Mouse (Mus musculus) lung, embryonic 16.5 days (tissue): ENCODE measurements around the gene Bdnf. TPM values are rescaled to one million over a fixed set of nuclear protein-coding genes. Genes with fewer than 3 reads are reported as not detected.

Experiments used
- ATAC-seq: fragments of 200-750 bp; cut with Nextera tagmentation; 2 replicates; pipeline ENCODE4 v1.8.0; 2017; ENCODE audit warnings: low read depth, mild to moderate bottlenecking, moderate library complexity
- H3K27ac ChIP-seq: fragments of 300-500 bp; sonication (generic); 2 replicates; pipeline ENCODE4 v1.5.1; 2014; ENCODE audit warnings: mild to moderate bottlenecking, control low read depth, low read length
- H3K27me3 ChIP-seq: fragments of 300-500 bp; sonication (generic); 2 replicates; pipeline ENCODE4 v1.6.1; 2014; ENCODE audit warnings: low read depth, low read length, mixed read lengths; ENCODE audit not compliant: control insufficient read depth, insufficient read depth
- H3K36me3 ChIP-seq: fragments of 300-500 bp; sonication (generic); 2 replicates; pipeline ENCODE4 v1.6.1; 2014; ENCODE audit warnings: low read length; ENCODE audit not compliant: control insufficient read depth, insufficient read depth
- H3K4me1 ChIP-seq: fragments of 300-500 bp; sonication (generic); replicated peaks from 2 replicates; pipeline ENCODE4 v1.6.1; 2014; ENCODE audit warnings: low read length, mixed read lengths; ENCODE audit not compliant: control insufficient read depth, insufficient read depth
- H3K4me2 ChIP-seq: fragments of 300-500 bp; sonication (generic); 2 replicates; pipeline ENCODE4 v1.6.1; 2014; ENCODE audit warnings: low read depth, low read length, control low read depth
- H3K4me3 ChIP-seq: fragments of 300-500 bp; sonication (generic); 2 replicates; pipeline ENCODE4 v1.5.1; 2014; ENCODE audit warnings: mild to moderate bottlenecking, low read length, control low read depth
- H3K9ac ChIP-seq: fragments of 300-500 bp; sonication (generic); 2 replicates; pipeline ENCODE4 v1.6.1; 2014; ENCODE audit warnings: low read length, control low read depth
- H3K9me3 ChIP-seq: fragments of 300-500 bp; sonication (generic); 2 replicates; pipeline ENCODE4 v1.6.1; 2016; ENCODE audit warnings: low read length; ENCODE audit not compliant: control insufficient read depth
- whole genome bisulfite sequencing: fragments of 180-500 bp; shearing (Covaris S2); extraction: QIAGEN DNeasy Blood & Tissue Kit; methylation state at CpG from one replicate; pipeline ENCODE4 v1.1.7; 2014; 5-methylcytosine and 5-hydroxymethylcytosine counted together
- polyA plus RNA-seq: library from polyadenylated mRNA; unstranded; fragments of >200 nt; fragmentation: Nextera tagmentation; extraction: Ambion mirVana; gene quantifications from 2 replicates; pipeline ENCODE4 v1.2.1, GENCODE M21; 2015

Bdnf gene
- polyA plus RNA-seq, 1 experiment from 2014 or later: 0.79 TPM

GRCm38 (mm10) chr2:109748815-109749214 is 74.3 kb downstream of the Bdnf start:
- no peaks in the 10 kb centered on the region for H3K9me3 ChIP-seq
- WGBS: 70% methylated on average over 4 of the region's 4 CpGs
- no peak for ATAC-seq
- no peaks in the 10 kb centered on the region for H3K4me1 ChIP-seq
- H3K4me3 ChIP-seq: no peak overlapping the region
- no peak overlapping the region for H3K4me2 ChIP-seq
- H3K9ac ChIP-seq: no peak overlapping the region
- no peaks in the 10 kb centered on the region for H3K27me3 ChIP-seq
- H3K36me3 ChIP-seq: no peaks in the 10 kb centered on the region
- H3K27ac ChIP-seq: no peak overlapping the region

GRCm38 (mm10) chr2:109749964-109750363 is 75.5 kb downstream of the Bdnf start:
- Histone ChIP-seq H3K4me2 (no peak overlapping the region), H3K9me3 (no peaks in the 10 kb centered on the region), H3K36me3 (no peaks in the 10 kb centered on the region), H3K4me3 (no peak overlapping the region), H3K9ac (no peak overlapping the region), H3K27me3 (no peaks in the 10 kb centered on the region), H3K4me1 (no peaks in the 10 kb centered on the region), H3K27ac (no peak overlapping the region)
- no peak for ATAC-seq

GRCm38 (mm10) chr2:109750484-109750883 is 76.0 kb downstream of the Bdnf start:
- no peak for ATAC-seq
- WGBS: 61% methylated on average over 1 of the region's 1 CpGs
- Histone ChIP-seq H3K4me1 (no peaks in the 10 kb centered on the region), H3K36me3 (no peaks in the 10 kb centered on the region), H3K27me3 (no peaks in the 10 kb centered on the region), H3K27ac (no peak overlapping the region), H3K4me3 (no peak overlapping the region), H3K9me3 (no peaks in the 10 kb centered on the region), H3K4me2 (no peak overlapping the region), H3K9ac (no peak overlapping the region)

GRCm38 (mm10) chr2:109756305-109756704 is 81.8 kb downstream of the Bdnf start:
- no peaks in the 10 kb centered on the region for H3K36me3 ChIP-seq
- H3K4me1 ChIP-seq: no peaks in the 10 kb centered on the region
- 80% methylated on average over 2 of the region's 2 CpGs for WGBS
- H3K9ac ChIP-seq: no peak overlapping the region
- H3K4me2 ChIP-seq: no peak overlapping the region
- no peaks in the 10 kb centered on the region for H3K9me3 ChIP-seq
- no peak for ATAC-seq
- no peak overlapping the region for H3K27ac ChIP-seq
- no peak overlapping the region for H3K4me3 ChIP-seq
- no peaks in the 10 kb centered on the region for H3K27me3 ChIP-seq

GRCm38 (mm10) chr2:109766772-109767171 is 92.3 kb downstream of the Bdnf start:
- WGBS: 84% methylated on average over 2 of the region's 2 CpGs
- no peak overlapping the region for H3K27ac ChIP-seq
- H3K9me3 ChIP-seq: no peaks in the 10 kb centered on the region

GRCm38 (mm10) chr2:109768814-109769213 is 94.3 kb downstream of the Bdnf start:
- no peak for ATAC-seq
- no peaks in the 10 kb centered on the region for H3K36me3 ChIP-seq
- WGBS: 77% methylated on average over 3 of the region's 3 CpGs
- H3K27ac ChIP-seq: no peak overlapping the region
- H3K4me2 ChIP-seq: no peak overlapping the region
- H3K9me3 ChIP-seq: no peaks in the 10 kb centered on the region
- H3K4me3 ChIP-seq: no peak overlapping the region
- no peaks in the 10 kb centered on the region for H3K4me1 ChIP-seq
- H3K27me3 ChIP-seq: no peaks in the 10 kb centered on the region
- no peak overlapping the region for H3K9ac ChIP-seq

More at GRCm38 (mm10) chr2:109766772-109767171, 92.3 kb downstream of the Bdnf start:
- no peak for ATAC-seq
- no peak overlapping the region for H3K4me2 ChIP-seq
- H3K27me3 ChIP-seq: no peaks in the 10 kb centered on the region
- H3K9ac ChIP-seq: no peak overlapping the region
- no peaks in the 10 kb centered on the region for H3K4me1 ChIP-seq
- H3K4me3 ChIP-seq: no peak overlapping the region
- H3K36me3 ChIP-seq: no peaks in the 10 kb centered on the region

GRCm38 (mm10) chr2:109776374-109776773 is 101.9 kb downstream of the Bdnf start:
- H3K4me1 ChIP-seq: no peaks in the 10 kb centered on the region
- no peak overlapping the region for H3K27ac ChIP-seq
- 68% methylated on average over 6 of the region's 6 CpGs for WGBS
- no peaks in the 10 kb centered on the region for H3K9me3 ChIP-seq
- no peak overlapping the region for H3K4me2 ChIP-seq
- H3K4me3 ChIP-seq: no peak overlapping the region
- no peak for ATAC-seq
- no peaks in the 10 kb centered on the region for H3K36me3 ChIP-seq
- H3K27me3 ChIP-seq: no peaks in the 10 kb centered on the region
- no peak overlapping the region for H3K9ac ChIP-seq

Other genes starting within 250 kb of the Bdnf start
- gene Lin7c, start 216.2 kb downstream of the Bdnf start, polyA plus RNA-seq: 65.0 TPM in 2 replicates
- 2.0 TPM in 2 replicates for gene Lgr4, start 242.9 kb downstream of the Bdnf start, polyA plus RNA-seq